Mouse (Mus musculus) kidney, adult 18-20 months (tissue): ENCODE results near the gene Nsmce1.

Source experiments
- DNase-seq: peaks from one replicate; pipeline ENCODE4 v3.0.0; 2021

The Nsmce1 gene

DNA sequence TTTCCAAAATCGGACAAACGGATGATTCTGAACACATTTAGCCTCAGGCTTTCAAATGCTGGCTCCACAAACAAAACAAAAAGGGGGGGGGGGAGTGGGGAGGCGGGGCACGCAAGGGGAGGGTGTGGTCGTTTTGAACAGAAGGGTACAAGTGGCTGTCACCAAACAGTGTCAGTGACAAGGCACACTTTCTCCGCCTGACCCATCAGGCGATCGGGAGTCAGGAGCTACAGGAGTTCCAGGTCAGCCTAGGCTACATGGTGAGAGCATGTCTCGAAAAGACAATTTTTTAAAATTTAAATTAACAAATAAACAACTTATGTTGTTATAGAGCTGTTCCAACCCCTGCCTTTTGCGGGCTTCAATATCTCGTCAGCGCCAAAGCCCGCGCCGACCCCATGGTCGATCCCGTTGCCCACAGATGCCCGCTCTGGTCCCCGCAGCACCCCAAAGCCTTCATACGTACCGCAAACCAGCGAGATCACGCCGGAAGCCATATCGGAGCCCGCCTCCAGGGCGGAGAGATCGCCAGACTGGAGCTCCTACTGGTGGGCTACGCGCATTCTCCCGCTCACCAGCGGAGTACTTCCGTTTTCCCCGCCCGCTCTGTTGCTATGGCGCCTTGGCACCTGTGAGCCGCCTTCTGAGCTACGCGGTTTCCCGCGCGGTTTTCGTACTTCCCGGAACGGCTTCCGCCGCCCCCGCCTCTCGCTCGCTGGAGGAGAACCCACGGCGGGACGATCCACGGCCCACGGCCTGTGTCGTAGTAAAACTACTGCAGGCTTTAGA lies at the start of gene Nsmce1:
Gene Nsmce1 (minus strand): TSS at position 650 of the 789 bp plus-strand sequence.
- DNase-seq = peak; percentile 93

DNA sequence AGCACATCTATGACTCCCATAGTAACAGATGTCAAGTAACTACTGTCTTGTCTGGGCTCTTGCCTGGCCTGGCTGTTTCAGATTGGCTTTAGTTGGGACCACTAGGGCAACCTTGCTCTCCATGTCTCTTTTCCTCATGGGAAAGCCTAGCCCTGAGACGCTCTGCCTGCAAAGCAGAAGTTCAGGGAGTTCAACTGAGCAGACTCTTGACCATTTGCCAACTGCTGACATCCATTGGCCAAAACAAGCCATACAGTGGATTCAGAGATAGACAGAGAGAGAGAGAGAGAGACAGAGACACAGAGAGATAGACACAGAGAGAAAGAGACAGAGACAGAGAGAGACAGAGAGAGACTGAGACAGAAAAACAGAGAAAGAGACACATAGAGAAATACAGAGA lies 49.6 kb upstream of the Nsmce1 start:
- no peak for DNase-seq

DNA sequence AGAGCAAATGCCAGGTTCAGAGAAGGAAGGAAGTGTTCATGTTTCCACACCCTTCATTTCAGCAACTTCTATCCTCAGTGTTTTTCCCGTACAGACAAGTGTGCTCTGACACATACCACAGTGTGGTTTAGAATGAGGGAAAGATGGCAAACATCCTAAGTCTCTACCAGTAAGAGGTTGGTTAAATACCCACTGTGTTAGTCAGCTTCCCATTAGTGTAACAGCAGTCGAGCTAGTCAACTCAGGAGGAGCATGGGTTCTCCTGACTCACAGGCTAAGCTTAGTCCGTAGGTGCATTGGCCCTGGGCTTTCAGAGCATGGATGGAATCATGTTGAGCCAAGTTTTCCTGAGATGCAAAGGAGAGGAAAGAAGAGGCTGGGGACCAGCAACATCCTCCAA lies 48.0 kb upstream of the Nsmce1 start:
- no peak for DNase-seq

DNA sequence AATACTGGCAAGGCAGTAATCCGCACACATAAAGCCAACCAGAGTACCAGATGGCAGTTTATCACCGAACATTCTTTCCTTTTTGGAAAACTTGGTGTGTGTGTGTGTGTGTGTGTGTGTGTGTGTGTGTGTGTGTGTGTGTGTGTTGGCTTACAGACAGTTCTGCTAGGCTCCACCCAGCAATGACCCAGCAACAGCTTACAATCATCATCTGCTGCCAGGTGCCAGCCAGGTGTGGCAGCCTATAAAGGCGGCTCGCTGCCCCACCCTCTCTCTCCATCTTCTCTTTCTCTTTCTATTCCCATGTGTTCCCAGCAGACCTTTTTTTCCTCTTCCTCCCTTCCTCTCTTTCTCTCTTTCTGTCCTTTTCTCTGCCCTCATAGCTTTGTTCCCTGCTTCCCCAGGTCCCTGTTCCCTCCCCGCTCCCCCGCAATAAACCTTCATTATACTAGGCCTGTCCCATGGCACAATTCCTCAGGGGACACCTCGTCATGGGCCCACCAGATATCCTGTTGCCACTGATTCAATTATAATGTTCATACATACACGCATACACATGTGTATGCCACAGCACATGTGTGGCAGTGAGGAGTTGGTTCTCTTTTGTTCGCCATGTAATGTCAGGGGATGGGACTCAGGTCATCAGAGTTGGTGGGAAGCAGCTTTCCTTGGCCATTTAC lies 36.6 kb upstream of the Nsmce1 start:
- DNase-seq = no peak

DNA sequence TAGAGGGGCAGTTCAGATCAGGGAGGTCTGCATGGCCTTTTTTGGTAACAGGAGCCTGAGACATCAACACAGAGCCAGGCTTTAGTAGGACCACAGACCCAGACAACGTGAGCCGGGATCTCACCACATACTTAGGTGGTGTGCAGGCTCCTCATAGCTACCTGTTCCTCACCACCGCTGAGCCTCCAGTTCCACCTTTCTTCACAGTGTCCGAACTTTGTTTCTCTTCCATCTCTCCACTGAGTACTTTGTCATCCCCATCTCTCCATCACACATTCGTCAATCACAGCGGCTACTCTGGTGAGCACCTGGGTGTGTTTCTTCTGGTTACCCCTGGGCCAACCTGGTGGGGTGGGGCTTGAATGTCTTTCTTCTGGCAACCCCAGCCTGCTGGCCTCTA lies 35.8 kb upstream of the Nsmce1 start:
- no peak for DNase-seq

DNA sequence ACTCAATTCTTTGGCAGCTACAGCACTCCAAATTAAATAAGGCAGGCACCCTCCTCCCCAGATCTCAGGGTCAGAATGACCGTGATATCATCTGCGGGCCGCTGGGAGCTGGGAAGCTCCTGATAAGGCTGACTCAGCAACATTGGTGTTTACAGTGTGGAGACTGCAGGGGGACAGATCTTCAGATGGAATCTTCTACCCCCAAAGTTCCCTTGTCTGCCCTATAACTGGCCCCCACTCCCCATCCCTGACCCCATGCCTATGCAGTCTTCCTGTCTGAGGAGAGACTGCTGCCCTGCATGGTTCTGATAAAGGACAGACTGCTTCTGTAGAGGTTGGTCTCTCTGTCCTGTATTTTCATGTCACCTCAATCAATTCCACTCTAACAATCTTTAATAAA lies 31.7 kb upstream of the Nsmce1 start:
- DNase-seq = no peak

DNA sequence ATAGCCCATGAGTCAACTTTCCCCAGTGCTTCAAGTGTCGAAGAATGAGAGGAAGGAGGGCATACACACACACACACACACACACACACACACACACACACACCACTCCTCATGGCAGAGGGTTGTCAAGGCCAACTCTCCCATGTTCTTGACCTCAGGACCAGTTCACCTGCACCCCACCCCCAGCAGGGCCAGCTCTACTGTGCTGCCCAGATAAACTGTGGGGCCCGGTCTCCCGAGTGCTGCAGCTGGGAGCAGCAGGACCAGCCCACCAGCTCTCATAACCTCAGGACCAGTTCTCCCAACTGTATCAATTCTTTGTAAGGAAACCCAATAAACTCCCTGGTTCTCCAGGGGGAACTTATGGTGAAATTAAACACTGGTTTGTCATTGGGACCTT lies 28.3 kb upstream of the Nsmce1 start:
- DNase-seq = no peak

DNA sequence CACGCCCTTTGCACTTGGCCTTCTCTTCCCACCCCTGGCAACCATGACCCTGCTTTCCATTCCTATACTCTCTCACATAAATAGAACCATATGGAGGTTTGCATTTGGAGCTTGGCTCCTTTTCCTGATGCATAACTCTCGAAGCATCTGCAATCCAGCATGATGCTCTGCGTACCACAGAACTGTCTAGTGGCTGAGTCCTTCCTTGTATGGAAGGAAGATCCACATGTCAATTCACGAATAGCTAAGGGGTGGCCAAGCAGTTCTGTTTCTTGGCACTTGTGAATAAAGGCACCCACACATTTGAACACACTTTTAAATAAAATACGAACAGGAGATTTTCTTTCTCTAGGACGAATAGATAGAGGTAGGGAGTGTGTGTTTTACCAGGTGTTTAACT lies 26.1 kb upstream of the Nsmce1 start:
- no peak for DNase-seq

DNA sequence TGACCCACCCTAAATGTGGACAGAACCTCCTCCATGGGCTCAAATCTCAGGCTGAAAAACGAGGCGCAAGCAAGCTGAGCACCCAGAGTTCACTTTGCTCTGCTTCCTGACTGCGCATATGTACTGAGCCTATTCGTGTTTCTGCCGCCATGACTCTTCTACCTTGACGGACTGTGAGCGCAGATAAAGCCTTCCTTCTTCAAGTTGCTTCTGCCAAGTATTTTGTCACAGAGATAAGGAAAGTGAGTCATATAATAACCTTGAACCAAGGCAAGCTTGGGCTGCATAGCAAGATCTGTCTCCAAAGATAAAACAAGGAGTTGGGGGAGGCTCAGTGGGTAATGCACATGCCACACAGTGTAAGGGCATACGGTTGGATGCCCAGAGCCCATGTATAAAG lies 25.3 kb upstream of the Nsmce1 start:
- no peak for DNase-seq

DNA sequence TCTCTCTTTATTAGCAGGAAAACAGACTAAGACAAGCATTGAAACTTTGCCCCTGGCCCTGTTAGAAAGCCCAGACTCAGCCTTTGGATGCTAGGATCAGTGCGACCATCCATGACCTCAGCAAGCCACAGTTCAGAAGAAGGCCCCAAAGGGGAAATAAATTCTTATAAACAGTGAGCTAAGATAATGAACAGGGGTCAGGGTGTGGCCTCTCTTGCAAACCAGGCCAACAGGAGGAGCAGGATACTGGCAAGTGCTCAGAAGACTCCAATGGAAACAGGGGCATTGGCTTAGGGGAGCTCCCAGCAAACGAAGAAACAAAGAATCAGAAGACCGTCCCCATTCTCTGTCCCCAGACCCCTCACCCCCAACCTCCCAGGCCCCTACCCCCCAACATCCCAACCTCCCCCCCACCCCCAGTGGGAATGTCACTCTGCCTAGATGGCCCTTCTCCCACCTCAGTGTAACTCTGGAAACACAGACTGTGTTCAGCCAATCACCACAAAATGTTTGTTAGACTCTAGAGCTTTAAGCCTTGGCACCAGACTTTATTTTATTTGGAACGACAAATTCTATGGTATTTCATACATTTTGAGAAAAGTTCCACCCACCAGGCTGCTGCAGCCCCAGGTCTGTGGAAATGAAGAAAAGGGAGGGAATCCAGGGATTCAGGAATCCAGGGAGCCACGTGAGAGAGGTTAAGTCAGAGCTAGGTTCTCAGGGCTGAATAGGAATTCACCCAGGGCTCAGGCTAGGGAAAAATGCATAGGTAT lies 23.9 kb upstream of the Nsmce1 start:
- DNase-seq = no peak

DNA sequence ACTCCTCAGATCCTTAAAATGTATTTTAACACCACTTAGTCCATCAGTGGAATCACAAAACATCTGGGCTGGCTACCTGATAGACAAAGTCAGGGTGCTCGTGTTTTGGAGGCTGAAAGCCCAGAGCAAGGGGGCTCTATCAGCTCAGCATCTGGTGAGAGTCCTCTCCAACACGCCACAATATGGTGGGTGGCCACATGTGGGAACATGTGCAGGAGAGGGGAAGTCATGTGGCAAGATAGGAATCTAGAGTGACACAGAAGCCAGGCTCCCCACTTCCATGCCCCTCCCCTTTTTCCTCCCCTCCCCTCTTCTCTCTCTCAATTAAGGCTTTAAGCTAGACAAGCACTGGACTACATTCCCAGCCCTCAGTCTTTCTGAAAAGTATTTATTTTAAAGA lies 20.5 kb upstream of the Nsmce1 start:
- DNase-seq = no peak

DNA sequence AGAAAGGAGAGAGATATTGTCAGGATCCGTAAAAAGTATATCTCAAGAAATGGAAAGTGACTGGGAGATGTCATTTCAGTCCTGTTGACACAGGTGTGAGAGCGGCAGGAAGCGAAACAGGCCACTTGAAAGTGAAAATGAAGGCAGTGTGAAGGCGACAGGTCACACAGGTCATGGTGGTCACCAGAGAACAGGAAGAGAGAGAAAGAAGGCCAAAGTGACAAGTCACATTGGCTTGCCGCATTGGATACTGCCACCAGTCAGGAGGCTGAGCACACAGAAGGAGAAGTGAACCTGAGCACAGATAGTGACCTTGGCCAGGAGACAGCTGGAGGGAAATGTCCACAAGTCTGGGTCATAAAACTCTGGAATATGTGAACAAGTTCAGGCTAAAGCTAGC lies 20.0 kb upstream of the Nsmce1 start:
- DNase-seq = no peak

DNA sequence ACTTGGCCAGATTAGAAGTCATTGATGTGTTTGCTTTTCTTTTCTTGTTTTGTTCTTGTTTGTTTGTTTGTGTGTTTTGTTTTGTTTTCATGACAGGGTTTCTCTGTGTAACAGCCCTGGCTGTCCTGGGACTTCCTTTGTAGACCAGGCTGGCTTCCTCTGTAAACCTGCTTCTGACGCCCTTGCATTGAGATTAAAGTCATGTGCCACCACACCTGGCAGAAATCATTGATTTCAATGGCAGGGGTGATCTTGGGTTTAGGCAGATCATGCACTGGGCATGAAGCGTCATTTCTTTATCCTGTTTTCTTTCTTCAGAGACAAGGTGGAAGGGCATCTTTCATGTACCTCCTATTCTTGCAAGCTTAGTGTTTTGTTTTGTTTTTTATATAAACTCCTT lies 15.9 kb upstream of the Nsmce1 start:
- DNase-seq = no peak

DNA sequence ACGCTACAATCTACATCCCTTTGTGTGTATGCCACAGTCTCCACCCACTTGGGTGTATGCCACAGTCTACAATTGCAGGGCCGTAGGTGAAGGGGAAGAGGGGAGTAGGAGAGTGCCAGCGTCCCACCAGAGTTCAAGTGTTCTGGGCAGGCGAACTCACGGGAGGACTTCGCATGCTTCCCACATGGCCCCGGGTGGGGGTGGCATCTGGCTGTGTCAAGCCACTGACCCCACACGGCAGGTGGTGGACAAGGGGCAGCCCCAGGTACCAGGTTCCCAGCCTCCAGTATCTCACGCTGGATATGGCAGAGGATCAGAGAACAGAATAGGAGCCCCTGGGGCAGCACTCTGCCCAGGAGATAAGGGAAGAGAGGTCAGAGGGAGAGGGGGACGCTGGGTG lies 14.2 kb upstream of the Nsmce1 start:
- DNase-seq = no peak

DNA sequence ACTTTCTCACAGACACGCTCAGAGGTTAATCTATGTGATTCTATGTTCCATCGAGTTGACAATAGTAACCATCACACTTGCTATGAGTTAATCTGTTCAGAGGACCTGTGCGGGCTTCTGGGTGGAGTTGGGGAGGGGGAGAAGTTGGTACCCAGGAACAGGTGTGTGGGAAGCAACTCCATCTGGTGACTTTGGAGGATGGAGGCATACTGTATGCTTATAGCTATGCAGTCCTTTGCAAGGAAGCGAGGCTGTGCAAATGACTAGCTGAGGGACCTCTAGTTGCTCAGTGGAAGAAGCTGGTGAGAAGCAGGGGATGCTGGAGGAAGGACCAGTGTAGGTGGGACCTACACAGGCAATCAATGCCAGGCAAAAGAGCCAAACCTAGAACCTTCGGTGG lies 13.2 kb upstream of the Nsmce1 start:
- no peak for DNase-seq

DNA sequence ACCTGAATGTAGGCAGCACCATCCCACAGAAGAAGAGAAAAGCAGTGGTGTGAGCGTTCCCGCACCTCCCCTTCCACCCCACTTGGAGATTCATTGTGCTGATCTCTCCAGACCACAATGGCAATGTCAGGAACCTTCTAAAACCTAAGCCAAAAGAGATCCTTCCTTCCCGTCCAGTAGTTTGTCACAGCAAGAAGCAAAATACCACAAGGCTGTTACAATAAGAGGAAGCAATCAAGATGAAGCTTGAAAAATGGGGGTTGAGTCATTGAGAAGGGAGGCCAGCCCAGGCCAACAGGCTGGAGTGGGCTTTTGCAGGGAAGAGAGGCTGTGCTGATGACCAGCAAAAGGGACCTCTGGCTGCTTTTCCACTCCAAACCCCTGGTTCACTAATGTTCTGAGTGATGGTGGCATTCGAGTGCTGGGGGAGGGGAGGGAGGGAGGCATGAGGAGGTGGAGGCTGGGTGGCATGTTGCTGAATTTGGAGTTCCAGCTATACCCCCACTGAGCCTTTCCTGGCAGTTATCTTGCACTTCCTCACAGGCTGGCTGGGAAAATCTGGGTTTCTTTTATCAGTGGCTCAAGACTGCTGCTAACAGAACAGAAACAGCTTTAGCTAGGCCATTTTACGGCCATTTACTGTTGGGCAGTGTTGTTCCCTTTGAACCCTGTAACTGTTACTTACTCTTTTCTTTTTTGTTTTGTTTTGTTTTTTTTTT lies 12.1 kb upstream of the Nsmce1 start:
- no peak for DNase-seq

DNA sequence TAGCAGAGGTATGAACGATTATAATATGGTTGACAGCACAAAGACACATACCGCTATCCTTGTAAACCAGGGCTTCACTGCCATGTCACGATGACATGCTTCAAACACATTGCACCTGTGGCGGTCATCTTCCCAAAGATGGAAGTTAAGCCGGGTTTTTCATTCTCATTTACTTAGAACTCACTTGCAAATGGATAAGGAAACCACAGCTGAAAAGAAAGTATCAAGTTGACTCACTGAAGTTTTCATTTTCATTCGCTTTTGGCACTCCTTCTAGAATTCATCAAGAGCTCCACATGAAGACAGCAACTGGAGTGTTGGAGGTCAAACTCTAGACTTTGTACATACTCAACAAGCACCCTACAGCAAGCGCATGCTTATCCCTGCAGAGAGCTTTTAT lies 9.5 kb upstream of the Nsmce1 start:
- DNase-seq = no peak

DNA sequence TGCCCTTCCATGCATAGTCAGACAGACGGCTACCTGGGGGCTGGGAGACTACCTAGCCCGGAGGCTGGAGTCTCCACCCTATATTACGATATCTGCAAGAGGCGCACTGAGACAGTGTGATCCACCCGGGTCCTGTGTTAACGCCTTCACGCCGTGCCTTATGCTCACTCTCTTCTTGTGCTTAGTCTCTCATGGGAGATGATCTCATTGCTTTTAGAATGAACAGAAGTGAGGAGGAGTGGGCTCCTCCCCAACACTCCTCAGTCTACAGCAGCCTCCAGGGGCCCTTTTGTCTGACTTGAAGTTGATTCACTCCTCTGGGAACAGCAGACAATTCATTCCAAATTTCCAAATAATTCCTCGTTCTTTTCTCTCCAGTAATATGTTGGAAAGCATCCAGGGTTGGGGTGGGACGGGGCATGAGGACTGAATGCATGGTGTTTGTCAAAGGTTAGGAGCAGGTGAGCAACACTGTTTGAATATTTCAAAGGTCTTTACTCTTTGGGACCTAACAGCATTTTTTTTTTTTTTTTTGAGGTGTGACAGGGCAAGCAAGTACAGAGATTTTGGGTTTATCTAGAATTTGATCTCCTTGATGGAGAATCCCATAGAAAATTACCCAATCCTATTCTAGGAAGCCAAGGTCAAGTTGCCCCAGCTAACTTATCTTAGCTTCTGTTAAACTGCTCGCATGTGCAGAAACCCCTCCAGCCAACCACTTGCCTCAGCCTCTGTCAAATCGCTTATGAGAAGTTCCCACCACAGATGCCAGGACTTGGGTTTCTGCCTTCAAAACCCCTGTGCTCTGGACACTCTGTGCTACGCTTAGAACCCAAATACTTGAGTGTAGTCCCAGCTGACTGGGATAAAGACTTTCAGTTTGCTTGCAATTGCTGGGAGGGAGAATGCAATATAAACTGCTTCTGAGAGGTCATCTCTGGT lies 8.8 kb upstream of the Nsmce1 start:
- no peak for DNase-seq

DNA sequence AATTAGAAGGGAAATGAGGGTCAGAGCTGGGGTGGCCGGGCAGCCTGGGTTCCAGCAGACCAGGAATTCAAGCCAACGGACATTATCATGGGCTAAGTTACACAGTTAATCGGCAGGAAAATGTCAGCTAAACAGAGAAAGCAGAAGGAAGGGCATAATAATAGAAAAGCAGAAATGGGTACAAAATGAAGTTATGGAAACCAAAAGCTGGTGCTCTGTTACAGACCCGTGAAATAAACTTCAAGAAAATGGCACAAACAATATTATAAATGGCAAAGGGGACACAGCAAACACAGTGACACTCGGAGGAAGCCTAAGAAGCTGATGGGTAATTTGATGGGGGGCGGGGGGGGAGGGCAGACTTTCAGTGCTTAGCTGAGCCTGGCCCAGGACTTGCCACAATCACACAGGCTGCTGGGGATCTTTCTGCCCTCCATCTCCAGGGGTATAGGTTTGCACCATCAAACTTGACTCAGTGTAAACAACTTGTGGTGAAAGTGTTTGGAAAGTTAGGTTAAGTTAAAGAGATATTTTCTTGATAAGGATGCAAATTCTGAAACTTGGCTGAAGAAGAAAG lies 4.6 kb upstream of the Nsmce1 start:
- no peak for DNase-seq

DNA sequence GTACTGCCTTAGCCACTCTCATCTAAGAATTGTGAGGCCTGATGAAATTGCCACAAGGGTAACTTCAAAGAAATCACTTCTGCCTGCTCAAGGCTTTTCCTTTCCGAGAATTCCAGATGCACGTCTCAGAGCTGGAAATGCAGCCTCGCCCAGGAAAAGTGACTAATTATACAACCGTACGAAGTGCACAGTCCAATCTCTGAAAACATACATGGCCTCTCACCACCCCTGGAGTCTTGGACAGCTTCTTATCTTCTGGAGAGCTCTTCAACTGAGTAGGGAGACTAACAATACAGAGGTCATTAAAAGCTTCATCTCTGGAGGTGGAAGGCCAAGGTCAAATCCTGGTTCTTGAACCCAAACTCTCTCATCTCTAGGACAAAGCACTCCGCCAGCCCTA lies 1.2 kb upstream of the Nsmce1 start:
- DNase-seq = no peak

DNA sequence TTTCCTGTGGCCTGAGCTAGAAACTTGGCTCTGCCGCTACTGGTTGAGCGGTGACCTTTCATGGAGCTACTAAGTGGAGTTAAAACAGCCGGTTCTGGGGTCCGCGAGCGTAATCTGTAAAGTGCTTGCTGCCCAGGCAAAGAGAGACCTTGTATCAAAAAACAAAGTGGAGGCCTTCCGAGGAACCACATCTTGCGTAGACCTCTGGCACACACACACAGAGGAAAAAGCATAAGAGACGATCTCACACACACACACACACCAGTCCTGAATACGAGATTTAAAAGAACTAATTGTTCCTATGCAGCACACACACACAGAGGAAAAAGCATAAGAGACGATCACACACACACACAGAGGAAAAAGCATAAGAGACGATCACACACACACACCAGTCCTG lies 364 bp upstream of the Nsmce1 start:
- no peak for DNase-seq

DNA sequence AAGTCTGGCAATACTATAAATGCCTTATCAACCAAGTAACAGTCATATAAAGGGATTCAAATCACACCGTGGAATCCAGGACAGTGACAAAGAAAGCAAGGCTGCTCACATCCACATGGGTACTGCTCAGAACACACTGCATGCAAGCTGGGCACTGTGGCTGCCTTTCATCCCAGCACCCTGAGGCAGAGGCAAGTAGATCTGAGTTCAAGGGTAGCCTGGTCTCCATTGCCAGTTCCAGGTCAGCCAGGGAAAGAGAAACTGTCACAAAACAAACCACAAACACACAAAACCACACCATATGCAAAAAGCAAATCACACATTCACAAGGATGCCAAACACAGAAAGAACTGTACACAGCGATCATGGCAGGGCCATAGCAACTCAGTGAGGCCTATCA lies 1.8 kb downstream of the Nsmce1 start:
- DNase-seq = no peak
